Mouse (Mus musculus) adrenal gland (tissue): ENCODE results near the gene Arhgap29.

ENCODE experiments used
- intact Hi-C: fragments of 180-260 bp; cut with DNase I; formaldehyde crosslinking; loops from one replicate; pipeline ENCODE4 v1.15.1; 2025

Gene Arhgap29

GRCm38 (mm10) chr3:121995125-121995524 lies 42.8 kb downstream of the Arhgap29 start:
- intact Hi-C loops, result no loop called here

- intact Hi-C loops, result no loop called here
Observed at GRCm38 (mm10) chr3:121999934-122000333, 47.6 kb downstream of the Arhgap29 start.

GRCm38 (mm10) chr3:122001568-122001967 lies 49.2 kb downstream of the Arhgap29 start:
- intact Hi-C loops, result no loop called here

- intact Hi-C loops, result no loop called here
Observed at GRCm38 (mm10) chr3:122009818-122010217, 57.5 kb downstream of the Arhgap29 start.

- intact Hi-C loops, result no loop called here
Observed at GRCm38 (mm10) chr3:122010292-122010691, 58.0 kb downstream of the Arhgap29 start.

- intact Hi-C loops, result loop anchor here (2.0 kb wide), 1 partner anchor 26 kb away; no protein-coding TSS in a partner anchor
Observed at GRCm38 (mm10) chr3:122012464-122012863, 60.1 kb downstream of the Arhgap29 start.

- intact Hi-C loops, result no loop called here
Observed at GRCm38 (mm10) chr3:122018421-122018820, 66.1 kb downstream of the Arhgap29 start.

GRCm38 (mm10) chr3:122019159-122019558 lies 66.8 kb downstream of the Arhgap29 start:
- intact Hi-C loops, result no loop called here

GRCm38 (mm10) chr3:122021029-122021652 lies 68.8 kb downstream of the Arhgap29 start:
- intact Hi-C loops, result no loop called here

- intact Hi-C loops, result no loop called here
Observed at GRCm38 (mm10) chr3:122022355-122022754, 70.0 kb downstream of the Arhgap29 start.

GRCm38 (mm10) chr3:122026676-122027075 lies 74.3 kb downstream of the Arhgap29 start:
- intact Hi-C loops, result no loop called here

- intact Hi-C loops, result no loop called here
Observed at GRCm38 (mm10) chr3:122027776-122028175, 75.4 kb downstream of the Arhgap29 start.

GRCm38 (mm10) chr3:122033248-122033837 lies 81.0 kb downstream of the Arhgap29 start:
- intact Hi-C loops, result no loop called here

GRCm38 (mm10) chr3:122034240-122034639 lies 81.9 kb downstream of the Arhgap29 start:
- intact Hi-C loops, result no loop called here

GRCm38 (mm10) chr3:122035092-122035491 lies 82.8 kb downstream of the Arhgap29 start:
- intact Hi-C loops, result no loop called here

GRCm38 (mm10) chr3:122040522-122040921 lies 88.2 kb downstream of the Arhgap29 start:
- intact Hi-C loops, result no loop called here

GRCm38 (mm10) chr3:122043102-122043501 lies 90.8 kb downstream of the Arhgap29 start:
- intact Hi-C loops, result no loop called here

- intact Hi-C loops, result no loop called here
Observed at GRCm38 (mm10) chr3:122043799-122044547, 91.6 kb downstream of the Arhgap29 start, which contains the start of gene Abca4. Gene Abca4, plus strand, starts transcription at chr3:122044443.

- intact Hi-C loops, result no loop called here
Observed at GRCm38 (mm10) chr3:122046187-122046620, 93.9 kb downstream of the Arhgap29 start.

- intact Hi-C loops, result no loop called here
Observed at GRCm38 (mm10) chr3:122047402-122047801, 95.1 kb downstream of the Arhgap29 start.

GRCm38 (mm10) chr3:122047921-122048861 lies 95.8 kb downstream of the Arhgap29 start:
- intact Hi-C loops, result no loop called here
